Comparison of ENCODE assay signal across 23 mouse cellular contexts in the genomic region with DNA sequence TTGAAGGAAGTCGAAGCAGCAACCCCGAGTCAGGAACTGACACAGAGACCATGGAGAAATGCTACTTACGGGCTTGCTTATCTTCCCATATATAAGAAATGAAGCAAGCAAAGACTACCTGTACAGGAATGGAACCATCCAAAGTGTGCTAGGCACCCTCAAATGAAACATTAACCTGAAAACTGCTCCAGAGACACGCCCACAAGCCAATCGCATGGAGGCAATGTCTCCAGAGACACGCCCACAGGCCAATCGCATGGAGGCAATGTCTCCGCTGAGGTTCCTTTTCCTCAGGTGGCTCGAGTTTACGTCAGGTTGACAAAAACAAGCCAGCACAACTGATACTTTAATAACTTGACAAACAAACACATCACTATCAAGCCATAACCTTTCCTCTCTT.
"Had no signal": no experiment of that assay in that cellular context is flagged by ENCODE, and none has a peak within 500 bp of the region (broad histone marks: within the 10 kb centered on the region; RNA-seq: fewer than 3 reads in every experiment).

No protein-coding gene starts in this region.

- H3K27ac ChIP-seq: kidney, postnatal 0 days; limb, embryonic 12.5 days; limb, embryonic 15.5 days; liver, embryonic 14.5 days; macrophage; midbrain, embryonic 12.5 days; midbrain, embryonic 15.5 days; neural tube, embryonic 12.5 days; neural tube, embryonic 15.5 days; stomach, embryonic 15.5 days had no signal

- H3K36me3 ChIP-seq: limb, embryonic 12.5 days; limb, embryonic 15.5 days; midbrain, embryonic 12.5 days; midbrain, embryonic 15.5 days; neural tube, embryonic 12.5 days; neural tube, embryonic 15.5 days; stomach, embryonic 15.5 days had no signal

- H3K4me3 ChIP-seq: limb, embryonic 12.5 days; limb, embryonic 15.5 days; megakaryocyte, embryonic 14.5 days; midbrain, embryonic 12.5 days; midbrain, embryonic 15.5 days; neural tube, embryonic 12.5 days; neural tube, embryonic 15.5 days; stomach, embryonic 15.5 days had no signal

- H3K4me2 ChIP-seq: limb, embryonic 12.5 days; limb, embryonic 15.5 days; liver, embryonic 11.5 days; lung, embryonic 14.5 days; midbrain, embryonic 12.5 days; midbrain, embryonic 15.5 days; neural tube, embryonic 12.5 days; neural tube, embryonic 15.5 days; stomach, embryonic 15.5 days had no signal

- H3K27me3 ChIP-seq: limb, embryonic 12.5 days; limb, embryonic 15.5 days; megakaryocyte, embryonic 14.5 days; midbrain, embryonic 12.5 days; midbrain, embryonic 15.5 days; neural tube, embryonic 12.5 days; neural tube, embryonic 15.5 days; stomach, embryonic 15.5 days had no signal

- H3K9me3 ChIP-seq: limb, embryonic 12.5 days; limb, embryonic 15.5 days; megakaryocyte, embryonic 14.5 days; midbrain, embryonic 12.5 days; midbrain, embryonic 15.5 days; neural tube, embryonic 12.5 days; neural tube, embryonic 15.5 days; stomach, embryonic 15.5 days had no signal

- H3K9ac ChIP-seq: limb, embryonic 12.5 days; limb, embryonic 15.5 days; liver, embryonic 14.5 days; liver, postnatal 0 days; lung, embryonic 14.5 days; midbrain, embryonic 12.5 days; midbrain, embryonic 15.5 days; neural tube, embryonic 12.5 days; neural tube, embryonic 15.5 days; stomach, embryonic 15.5 days had no signal

- DNase-seq: kidney, adult 18-20 months; kidney, postnatal 25 days; left cerebral cortex, postnatal 4 days; liver, postnatal 0 days; lung, embryonic 14.5 days; right cerebral cortex, adult 18-20 months; right cerebral cortex, postnatal 14 days; right cerebral cortex, postnatal 4 days; thymus, adult 18-20 months; thymus, postnatal 4 days had no signal

- ATAC-seq: liver, postnatal 0 days; lung, postnatal 0 days; midbrain, embryonic 15.5 days had no signal
